Mouse (Mus musculus): ENCODE results near the gene Nlrc4. TPM values are rescaled to one million over a fixed set of nuclear protein-coding genes. Genes with fewer than 3 reads are reported as not detected.

Nlrc4 gene
- polyA plus RNA-seq, 1 experiment from 2014 or later, result 3.8 TPM

DNA sequence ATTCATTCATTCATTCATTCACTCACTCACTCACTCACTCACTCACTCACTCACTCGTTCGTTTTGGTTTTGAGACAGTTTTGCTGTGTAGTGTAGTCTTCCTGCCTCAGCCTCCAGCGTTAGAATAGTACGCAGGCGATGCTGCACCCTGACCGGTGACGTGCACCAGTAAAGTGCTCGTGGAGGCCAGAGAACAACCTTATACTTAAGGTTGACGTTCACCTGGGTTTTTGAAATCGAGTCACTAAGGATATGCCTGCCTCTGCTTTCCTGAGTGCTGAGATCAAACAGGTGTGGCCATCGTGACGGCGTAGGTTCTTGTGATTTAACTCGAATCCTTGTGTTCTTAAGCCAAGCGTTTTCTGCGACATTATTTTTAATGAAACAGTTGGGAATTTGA lies 64.1 kb downstream of the Nlrc4 start:
- no peaks in the 10 kb centered on the region for H3K27me3 ChIP-seq (ENCODE audit: control insufficient read depth, insufficient read depth, low read length)
- no peaks in the 10 kb centered on the region for H3K36me3 ChIP-seq (ENCODE audit: control insufficient read depth, insufficient read depth, low read length)
- ATAC-seq (ENCODE audit: insufficient read depth, low FRiP score), result peak; percentile 15; the same call in 1 of the 2 replicates
- peak overlapping the region; percentile 78 for H3K27ac ChIP-seq (ENCODE audit: low read length)
- H3K9ac ChIP-seq (ENCODE audit: low read length), result peak overlapping the region; percentile 99
- H3K4me2 ChIP-seq (ENCODE audit: low read depth, low read length), result peak overlapping the region; percentile 69
- H3K9me3 ChIP-seq (replicated peaks; ENCODE audit: control insufficient read depth, low read length), result no peaks in the 10 kb centered on the region
- H3K4me3 ChIP-seq (replicated peaks; ENCODE audit: low read length), result peak overlapping the region; percentile 93
- 21% methylated on average over 16 of the region's 16 CpGs for WGBS
- H3K4me1 ChIP-seq (ENCODE audit: control insufficient read depth, insufficient read depth, low read length), result peaks cover 6% of the 10 kb centered on the region; the same call in 1 of the 2 replicates

GRCm38 (mm10) chr17:74394381-74394780 lies 64.6 kb downstream of the Nlrc4 start:
- H3K9me3 ChIP-seq (replicated peaks; ENCODE audit: control insufficient read depth, low read length), result no peaks in the 10 kb centered on the region
- peak overlapping the region; percentile 78; the same call in 1 of the 2 replicates for H3K27ac ChIP-seq (ENCODE audit: low read length)
- 69% methylated on average over 2 of the region's 2 CpGs for WGBS

GRCm38 (mm10) chr17:74389847-74390246 lies 69.1 kb downstream of the Nlrc4 start:
- peaks cover 11% of the 10 kb centered on the region; the same call in 1 of the 2 replicates for H3K36me3 ChIP-seq (ENCODE audit: control insufficient read depth, insufficient read depth, low read length)
- no peak overlapping the region for H3K9ac ChIP-seq (ENCODE audit: low read length)
- no peaks in the 10 kb centered on the region for H3K9me3 ChIP-seq (replicated peaks; ENCODE audit: control insufficient read depth, low read length)
- H3K27me3 ChIP-seq (ENCODE audit: control insufficient read depth, insufficient read depth, low read length), result no peaks in the 10 kb centered on the region
- no peak overlapping the region for H3K27ac ChIP-seq (ENCODE audit: low read length)
- 74% methylated on average over 3 of the region's 3 CpGs for WGBS
- no peak for ATAC-seq (ENCODE audit: insufficient read depth, low FRiP score)
- no peaks in the 10 kb centered on the region; the same call in 1 of the 2 replicates for H3K4me1 ChIP-seq (ENCODE audit: control insufficient read depth, insufficient read depth, low read length)
- no peak overlapping the region for H3K4me2 ChIP-seq (ENCODE audit: low read depth, low read length)
- H3K4me3 ChIP-seq (replicated peaks; ENCODE audit: low read length), result no peak overlapping the region

More at GRCm38 (mm10) chr17:74394381-74394780, 64.6 kb downstream of the Nlrc4 start:
- Histone ChIP-seq H3K27me3 (ENCODE audit: control insufficient read depth, insufficient read depth, low read length) (no peaks in the 10 kb centered on the region), H3K4me3 (replicated peaks; ENCODE audit: low read length) (no peak overlapping the region; the same call in 1 of the 2 replicates), H3K4me2 (ENCODE audit: low read depth, low read length) (peak overlapping the region; percentile 69), H3K36me3 (ENCODE audit: control insufficient read depth, insufficient read depth, low read length) (no peaks in the 10 kb centered on the region), H3K4me1 (ENCODE audit: control insufficient read depth, insufficient read depth, low read length) (peaks cover 6% of the 10 kb centered on the region; the same call in 1 of the 2 replicates), H3K9ac (ENCODE audit: low read length) (no peak overlapping the region)
- ATAC-seq (ENCODE audit: insufficient read depth, low FRiP score), result no peak

- Histone ChIP-seq H3K27me3 (ENCODE audit: control insufficient read depth, insufficient read depth, low read length) (no peaks in the 10 kb centered on the region), H3K4me3 (replicated peaks; ENCODE audit: low read length) (no peak overlapping the region), H3K4me2 (ENCODE audit: low read depth, low read length) (no peak overlapping the region), H3K36me3 (ENCODE audit: control insufficient read depth, insufficient read depth, low read length) (peaks cover 21% of the 10 kb centered on the region; the same call in 1 of the 2 replicates), H3K4me1 (ENCODE audit: control insufficient read depth, insufficient read depth, low read length) (no peaks in the 10 kb centered on the region), H3K9me3 (replicated peaks; ENCODE audit: control insufficient read depth, low read length) (no peaks in the 10 kb centered on the region), H3K9ac (ENCODE audit: low read length) (no peak overlapping the region), H3K27ac (ENCODE audit: low read length) (no peak overlapping the region)
- ATAC-seq (ENCODE audit: insufficient read depth, low FRiP score), result no peak
Observed at GRCm38 (mm10) chr17:74386657-74387056, 72.3 kb downstream of the Nlrc4 start.

GRCm38 (mm10) chr17:74376916-74377315 lies 82.0 kb downstream of the Nlrc4 start:
- no peak overlapping the region for H3K9ac ChIP-seq (ENCODE audit: low read length)
- H3K36me3 ChIP-seq (ENCODE audit: control insufficient read depth, insufficient read depth, low read length), result peaks cover 15% of the 10 kb centered on the region
- H3K27ac ChIP-seq (ENCODE audit: low read length), result no peak overlapping the region
- 73% methylated on average over 1 of the region's 1 CpGs for WGBS
- H3K9me3 ChIP-seq (replicated peaks; ENCODE audit: control insufficient read depth, low read length), result no peaks in the 10 kb centered on the region
- no peaks in the 10 kb centered on the region for H3K27me3 ChIP-seq (ENCODE audit: control insufficient read depth, insufficient read depth, low read length)
- ATAC-seq (ENCODE audit: insufficient read depth, low FRiP score), result no peak
- H3K4me1 ChIP-seq (ENCODE audit: control insufficient read depth, insufficient read depth, low read length), result no peaks in the 10 kb centered on the region
- no peak overlapping the region for H3K4me2 ChIP-seq (ENCODE audit: low read depth, low read length)
- no peak overlapping the region for H3K4me3 ChIP-seq (replicated peaks; ENCODE audit: low read length)

Other genes with a start within 250 kb of the Nlrc4 start
- gene Memo1, start 163.6 kb downstream of the Nlrc4 start, polyA plus RNA-seq (2015; fragmentation: Nextera tagmentation; extraction: Ambion mirVana), result 82.7 and 87.5 TPM in 2 replicates
- 207 and 212 TPM in 2 replicates for gene Dpy30, start 135.2 kb downstream of the Nlrc4 start, polyA plus RNA-seq (2015; fragmentation: Nextera tagmentation; extraction: Ambion mirVana)
- 11.3 and 11.7 TPM in 2 replicates for gene Spast, start 120.2 kb downstream of the Nlrc4 start, polyA plus RNA-seq (2015; fragmentation: Nextera tagmentation; extraction: Ambion mirVana)
- 37.7 and 42.5 TPM in 2 replicates for gene Slc30a6, start 63.5 kb downstream of the Nlrc4 start, polyA plus RNA-seq (2015; fragmentation: Nextera tagmentation; extraction: Ambion mirVana)
- gene Yipf4, start 30.4 kb upstream of the Nlrc4 start, polyA plus RNA-seq (2015; fragmentation: Nextera tagmentation; extraction: Ambion mirVana), result 57.0 and 62.3 TPM in 2 replicates
- 73.9 and 90.2 TPM in 2 replicates for gene Birc6, start 69.2 kb upstream of the Nlrc4 start, polyA plus RNA-seq (2015; fragmentation: Nextera tagmentation; extraction: Ambion mirVana)